Mouse (Mus musculus): Measurements from ENCODE around the gene Fras1.

Fras1 gene

DNA sequence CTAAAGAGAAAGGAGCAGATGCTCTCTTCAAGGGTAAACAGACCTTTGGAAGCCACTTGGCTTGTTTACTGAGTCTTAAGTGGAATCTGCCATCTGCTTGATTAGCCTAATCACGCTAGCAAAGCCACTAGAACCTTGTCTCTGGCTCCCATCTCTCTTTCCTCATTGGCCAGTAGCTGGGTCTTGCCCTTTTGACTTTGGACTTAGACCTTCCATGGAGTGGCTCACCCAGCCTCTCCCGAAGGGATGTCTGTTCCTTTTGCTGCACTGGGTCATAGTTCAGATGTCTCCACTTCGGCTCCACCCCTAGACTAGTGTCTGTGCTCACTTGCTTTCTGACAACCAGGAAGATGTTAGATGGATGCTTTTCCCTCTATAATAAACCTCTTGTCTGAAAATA, 28.8 kb downstream of the Fras1 start:
- in situ Hi-C loops (cut with MseI, MboI): no loop called here

DNA sequence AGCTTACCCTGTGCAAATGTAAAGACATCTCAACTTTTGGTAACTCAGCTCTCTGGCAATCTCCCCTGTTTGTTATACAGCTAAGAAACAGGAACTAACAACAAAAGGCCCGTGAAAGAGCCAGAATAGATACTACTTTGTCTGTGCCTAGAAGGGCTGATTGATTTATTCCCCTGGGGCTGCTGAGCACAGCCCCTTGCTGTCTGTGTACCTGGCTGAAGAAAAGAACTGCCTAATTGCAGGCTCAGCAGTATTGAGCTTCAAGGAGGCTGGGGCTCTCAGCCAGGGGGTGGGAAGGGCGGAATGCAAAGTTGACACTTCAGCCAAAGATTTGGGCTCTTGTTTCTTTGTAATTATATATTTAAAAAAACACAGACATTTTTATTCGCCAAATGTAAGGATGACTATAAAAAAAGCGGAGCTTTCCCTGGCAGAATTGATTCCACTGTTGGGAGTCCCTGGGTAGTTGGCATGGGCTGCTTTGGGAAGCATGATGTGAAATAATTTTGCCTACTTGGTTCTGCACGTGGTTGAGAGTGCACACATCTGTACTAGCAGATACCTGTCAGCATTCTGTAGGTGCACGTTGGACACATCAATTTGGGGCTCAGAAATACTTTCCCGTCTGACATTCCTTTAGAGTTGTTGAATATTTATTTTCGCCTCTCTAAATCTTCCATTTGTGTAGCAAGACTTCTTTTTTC, 31.5 kb downstream of the Fras1 start:
- in situ Hi-C loops (cut with MseI, MboI): no loop called here

DNA sequence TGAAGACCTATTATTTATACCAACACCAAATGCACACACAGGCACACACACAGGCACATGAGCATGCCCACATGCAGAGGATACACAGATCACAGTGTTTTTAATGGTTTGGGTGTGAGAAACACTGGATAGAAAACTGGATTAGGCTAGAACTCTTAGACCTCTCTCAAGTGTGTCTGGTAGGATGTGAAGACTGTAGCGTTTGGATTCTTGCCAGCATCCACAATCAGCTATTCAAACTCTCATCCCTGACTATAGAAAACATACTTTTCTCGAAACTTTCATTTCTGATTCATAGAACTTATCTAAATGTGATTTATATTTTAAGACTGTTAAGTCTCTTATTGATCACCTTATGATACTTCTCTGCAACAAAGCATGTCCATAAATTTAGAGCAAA, 34.5 kb downstream of the Fras1 start:
- in situ Hi-C loops (cut with MseI, MboI): no loop called here

DNA sequence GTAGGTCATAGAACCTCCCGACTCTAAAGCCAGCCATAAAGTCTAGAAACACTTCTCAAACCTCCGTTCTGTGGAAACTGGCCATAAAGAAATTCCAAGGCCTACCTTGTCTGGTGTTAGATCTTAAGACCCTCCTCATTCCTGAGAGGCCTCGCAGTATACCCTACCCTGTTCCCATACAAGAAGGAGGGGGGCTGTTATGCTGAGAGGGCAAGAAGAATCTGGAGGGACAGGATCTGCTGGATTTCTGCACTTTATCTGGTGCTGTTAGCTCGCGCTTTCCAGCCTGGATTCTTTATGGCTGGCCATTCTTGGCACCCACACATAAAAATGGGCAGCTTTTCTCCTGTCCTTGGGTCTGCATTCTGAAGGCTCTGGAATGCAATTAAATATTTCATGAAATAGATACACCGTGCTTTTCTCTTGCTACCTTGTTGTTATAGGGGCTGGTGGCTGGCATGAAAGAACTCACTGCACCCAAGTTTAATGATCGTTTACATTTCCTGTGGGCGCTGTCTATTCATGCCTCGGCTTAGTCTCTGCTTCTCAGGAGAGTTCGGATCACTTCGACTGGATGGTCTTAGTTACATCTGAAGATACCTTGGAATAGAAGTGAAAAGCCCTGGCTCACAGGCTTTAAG, 39.1 kb downstream of the Fras1 start:
- in situ Hi-C loops (cut with MseI, MboI): no loop called here

DNA sequence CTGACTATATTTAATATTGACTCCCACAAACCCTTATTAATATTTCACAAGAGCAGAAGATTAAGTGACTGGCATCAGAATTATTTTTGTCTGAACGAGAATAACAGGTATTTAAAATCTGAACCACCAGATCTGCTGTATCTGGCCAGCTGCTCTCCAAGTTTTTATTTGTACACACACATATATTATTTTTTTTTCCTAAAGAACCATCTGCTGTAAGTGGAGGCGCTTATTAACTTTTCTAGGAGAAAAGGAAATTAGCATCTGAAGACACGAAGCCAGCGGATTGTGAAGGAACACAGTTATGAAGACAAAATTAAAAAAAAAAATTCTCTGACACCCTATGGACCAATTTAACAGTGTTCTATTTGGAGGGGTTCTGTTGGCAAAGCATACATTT, 43.4 kb downstream of the Fras1 start:
- in situ Hi-C loops (cut with MseI, MboI): no loop called here

DNA sequence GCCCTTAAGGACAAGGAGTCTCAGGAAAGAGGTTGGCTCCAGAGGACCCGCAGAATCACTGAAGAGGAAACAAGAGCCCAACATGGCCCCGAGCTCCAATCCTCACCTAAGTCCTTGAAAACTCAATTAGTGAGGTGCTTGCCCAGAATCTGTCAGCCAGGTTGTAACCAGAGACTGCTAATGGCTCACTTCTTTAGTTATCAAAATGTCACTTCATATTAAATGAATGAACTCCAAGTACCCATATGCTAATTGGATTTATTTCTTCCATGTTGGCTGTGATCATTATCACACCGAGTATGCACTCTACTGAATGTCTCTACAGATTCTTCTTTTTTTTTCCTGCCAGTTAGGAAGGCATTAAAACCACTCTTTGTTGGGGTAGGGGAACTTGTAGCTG, 47.8 kb downstream of the Fras1 start:
- in situ Hi-C loops (cut with MseI, MboI): no loop called here

DNA sequence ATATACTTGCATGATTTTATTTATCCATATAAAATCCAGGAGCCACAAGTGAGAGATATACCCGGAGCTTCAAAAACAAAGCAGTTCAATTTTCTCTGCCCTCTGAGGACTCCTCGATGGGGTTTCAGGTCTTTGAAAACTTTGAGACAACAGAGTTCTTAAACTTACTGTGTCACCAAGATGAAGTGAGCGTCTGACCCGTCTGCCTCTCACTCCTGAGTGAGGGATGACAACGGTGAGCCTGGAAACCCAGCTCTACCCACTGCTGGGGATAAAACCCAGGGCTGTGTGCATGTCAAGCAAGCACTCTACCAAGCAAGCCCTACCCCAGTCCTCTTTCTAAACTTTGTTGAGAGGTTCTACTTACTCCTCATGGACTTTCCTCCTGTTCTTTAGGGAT, 49.0 kb downstream of the Fras1 start:
- in situ Hi-C loops (cut with MseI, MboI): no loop called here

DNA sequence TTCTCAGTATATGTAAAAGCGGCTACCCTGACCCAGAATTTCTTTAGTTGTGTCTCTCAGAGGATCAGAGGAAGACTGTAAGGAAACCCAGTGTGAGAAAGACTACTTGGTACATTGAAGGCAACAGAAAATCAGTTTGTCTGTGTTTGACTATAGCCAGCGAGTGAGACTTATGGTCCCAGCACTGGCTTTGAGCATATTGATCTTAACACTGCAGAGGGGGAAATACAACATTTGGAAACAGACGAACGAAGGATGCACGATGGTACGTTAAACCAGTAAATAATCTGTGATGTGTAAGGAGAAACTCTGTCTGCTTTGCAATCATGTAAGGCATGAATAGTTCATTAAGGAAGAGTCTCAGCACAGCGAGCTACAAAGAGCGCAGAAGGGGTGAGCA, 51.6 kb downstream of the Fras1 start:
- in situ Hi-C loops (cut with MseI, MboI): no loop called here

DNA sequence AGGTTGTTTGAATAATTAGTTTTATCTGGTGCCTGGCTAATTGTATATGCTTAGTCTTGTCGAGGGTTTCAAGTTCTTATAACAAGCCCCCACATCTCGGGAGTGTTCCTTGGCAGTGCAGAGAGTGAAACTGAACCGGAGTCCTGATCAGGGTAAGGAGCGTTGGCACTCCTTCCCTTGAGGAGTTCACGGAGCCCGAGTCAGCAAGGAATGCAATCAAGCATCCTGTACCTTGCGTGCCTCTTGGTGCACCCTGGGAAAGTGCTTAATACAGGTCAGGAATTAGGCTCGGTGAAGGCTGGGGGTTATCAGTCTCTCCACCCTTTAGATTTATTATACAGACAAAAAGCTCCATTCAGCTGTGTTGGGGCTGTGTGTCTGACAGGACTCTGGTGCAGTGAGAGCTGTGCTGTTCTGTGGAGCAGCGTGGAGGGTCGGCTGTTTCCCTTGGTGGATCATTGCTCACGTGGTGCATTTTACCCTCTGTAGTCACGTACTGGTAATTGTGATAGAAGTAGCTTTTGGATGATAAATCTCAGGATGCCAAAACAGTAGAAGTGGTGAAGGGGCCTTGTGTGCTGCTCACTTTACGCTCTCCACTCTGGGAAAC, 55.9 kb downstream of the Fras1 start:
- in situ Hi-C loops (cut with MseI, MboI): no loop called here

DNA sequence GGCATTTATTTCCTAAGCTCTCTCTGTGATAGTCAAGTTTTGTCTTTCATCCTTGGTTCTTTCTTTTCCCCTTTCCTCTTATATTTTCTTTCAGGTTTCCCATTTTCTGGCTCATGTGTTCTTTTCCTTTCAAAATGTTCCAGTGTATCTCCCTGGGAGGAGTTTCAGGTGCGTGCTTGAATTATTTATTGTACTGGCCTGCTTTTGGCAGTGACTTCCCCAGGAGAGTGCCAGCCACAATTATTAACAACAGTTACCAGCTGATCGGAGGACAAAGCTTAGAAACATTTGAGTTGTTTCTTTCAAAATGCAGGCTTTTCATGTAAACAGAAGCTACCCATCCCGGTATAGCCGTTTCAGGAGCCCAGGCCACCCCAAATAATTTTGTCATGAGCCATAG, 64.1 kb downstream of the Fras1 start:
- in situ Hi-C loops (cut with MseI, MboI): no loop called here

DNA sequence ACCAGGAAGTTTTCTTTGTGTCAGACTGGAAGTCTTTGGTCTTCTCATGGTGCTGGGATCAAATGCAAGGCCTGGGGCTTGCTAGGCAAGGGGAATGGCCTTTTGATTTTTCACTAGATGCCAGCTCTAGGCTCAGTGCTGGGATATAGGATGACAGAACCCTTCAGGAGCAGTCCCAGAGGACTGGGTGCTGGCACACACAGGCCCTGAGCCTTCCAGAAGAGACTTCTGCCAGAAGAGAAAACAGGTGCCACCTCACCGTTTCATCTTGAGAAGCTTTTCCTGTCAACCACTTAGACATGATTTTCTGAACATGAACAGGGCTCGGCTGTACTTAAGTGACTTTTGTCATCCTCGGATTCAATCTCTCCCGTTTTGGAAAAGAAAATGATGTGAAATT, 66.1 kb downstream of the Fras1 start:
- in situ Hi-C loops (cut with MseI, MboI): no loop called here

DNA sequence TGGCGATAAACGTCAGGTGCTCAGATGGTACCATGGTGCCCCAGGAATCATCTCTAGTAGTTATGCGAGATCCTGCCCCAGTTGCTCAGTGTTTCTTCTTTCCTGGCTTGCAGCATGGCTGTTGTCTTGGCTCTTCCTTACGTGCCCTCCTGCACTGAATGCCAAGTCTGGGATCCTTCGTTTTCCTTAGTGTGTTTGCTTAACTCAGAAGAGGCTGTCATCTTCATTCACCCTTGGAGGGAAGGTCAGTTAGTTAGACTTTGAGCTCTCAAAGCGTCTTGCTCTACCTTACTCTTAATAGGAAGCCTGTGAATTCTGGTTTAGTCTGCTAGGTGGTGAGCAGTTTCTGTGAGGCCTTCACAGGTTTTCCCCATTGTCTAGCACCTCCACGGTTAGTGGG, 73.7 kb downstream of the Fras1 start:
- in situ Hi-C loops (cut with MseI, MboI): no loop called here

DNA sequence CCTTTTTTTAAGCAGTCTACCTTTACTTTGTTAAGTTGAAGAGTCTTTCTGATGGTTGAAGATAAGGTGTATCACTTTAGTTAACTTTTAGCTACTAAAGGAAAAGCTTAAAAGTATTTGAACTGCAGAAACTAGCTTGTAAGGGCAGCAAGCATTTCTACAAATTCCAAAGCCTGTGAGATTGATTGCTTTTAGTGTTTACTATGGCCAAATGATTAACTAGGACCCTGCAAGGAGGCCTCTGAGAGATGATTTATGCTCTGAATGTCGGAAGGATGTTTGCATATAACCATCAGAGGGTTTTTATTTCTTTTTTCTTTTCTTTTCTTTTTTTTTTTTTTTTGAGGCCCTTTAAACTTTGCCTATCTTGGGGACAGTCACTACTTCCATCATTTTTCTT, 78.3 kb downstream of the Fras1 start:
- in situ Hi-C loops (cut with MseI, MboI): no loop called here

DNA sequence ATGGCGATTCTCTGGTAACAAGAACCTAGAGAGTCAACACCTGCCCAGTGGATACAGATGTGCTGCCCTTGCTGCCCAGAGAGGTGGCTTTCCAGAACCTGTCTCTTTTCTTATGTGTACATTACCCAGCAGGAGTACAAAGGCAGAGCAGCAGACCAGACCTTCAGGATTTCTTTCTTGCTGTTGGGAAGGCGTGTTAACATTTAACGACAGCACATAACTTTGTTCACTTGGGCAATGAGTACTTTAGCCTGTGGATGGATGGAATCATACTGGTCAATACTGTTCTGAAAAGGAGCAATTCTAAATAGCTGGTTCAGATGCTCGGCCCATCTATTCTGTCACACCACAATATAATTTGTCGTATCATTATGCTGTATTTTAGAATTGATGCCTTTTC, 79.6 kb downstream of the Fras1 start:
- in situ Hi-C loops (cut with MseI, MboI): no loop called here

DNA sequence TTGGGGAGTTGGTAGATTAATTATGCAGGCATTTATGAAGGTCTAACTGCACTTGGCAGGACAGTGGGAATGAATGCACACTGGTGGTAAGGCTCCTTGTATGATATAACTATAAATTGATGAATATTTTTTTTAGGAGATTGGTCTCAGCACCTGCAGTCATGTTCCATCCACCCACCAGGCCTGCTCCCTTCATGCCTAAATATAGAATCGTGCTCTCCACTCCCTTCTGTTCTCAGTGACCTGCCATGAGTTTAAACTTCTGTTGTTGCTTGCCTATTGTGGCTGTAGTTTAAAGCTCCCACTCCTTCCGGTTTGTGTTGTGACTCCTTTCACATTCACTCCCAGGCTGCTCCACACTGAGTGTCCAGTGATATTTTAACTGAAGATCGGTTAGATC, 80.7 kb downstream of the Fras1 start:
- in situ Hi-C loops (cut with MseI, MboI): no loop called here

DNA sequence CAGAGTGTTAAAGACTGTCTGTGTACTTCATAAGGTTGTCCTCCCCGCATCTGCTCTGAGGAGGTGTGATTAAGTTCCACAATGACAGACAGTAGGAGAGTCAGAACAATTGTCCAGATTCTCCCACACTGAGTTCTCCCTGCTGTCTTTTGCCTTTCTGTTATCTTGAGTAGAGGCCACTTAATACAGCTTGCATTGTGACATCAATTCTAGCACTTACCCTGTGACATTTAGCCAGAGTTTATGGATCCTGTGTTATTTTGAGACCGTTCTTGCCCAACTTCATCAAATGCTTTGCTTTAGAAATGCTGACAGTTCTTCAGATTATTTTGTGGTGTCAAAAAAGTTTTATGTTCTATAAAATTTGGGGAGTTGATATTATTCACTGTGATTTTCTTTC, 81.5 kb downstream of the Fras1 start:
- in situ Hi-C loops (cut with MseI, MboI): no loop called here

DNA sequence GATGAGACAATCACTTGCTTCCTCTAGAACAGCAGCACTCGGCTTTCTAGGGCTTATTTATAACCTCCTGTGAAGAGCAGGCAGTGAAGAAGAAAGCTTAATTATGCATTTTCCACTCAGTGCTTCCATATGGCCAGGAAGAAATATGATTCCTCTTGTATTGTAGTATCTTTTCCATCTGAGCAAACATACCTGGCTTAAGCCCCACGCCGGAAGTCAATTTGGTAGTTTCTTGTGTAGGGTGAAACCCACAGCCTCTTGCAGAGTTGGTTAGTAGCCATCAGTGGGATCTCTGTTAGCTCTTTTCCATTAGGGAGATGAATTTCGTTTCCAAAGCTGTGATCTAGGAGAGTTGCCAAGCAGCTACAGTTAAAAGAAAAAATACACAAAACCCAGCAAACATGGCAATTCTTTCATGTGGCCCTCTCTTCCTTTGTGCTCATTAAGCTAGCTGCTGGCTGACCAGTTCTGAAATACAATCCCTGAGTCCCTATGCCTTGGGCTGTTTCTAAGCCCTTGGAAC, 83.7 kb downstream of the Fras1 start:
- in situ Hi-C loops (cut with MseI, MboI): no loop called here

DNA sequence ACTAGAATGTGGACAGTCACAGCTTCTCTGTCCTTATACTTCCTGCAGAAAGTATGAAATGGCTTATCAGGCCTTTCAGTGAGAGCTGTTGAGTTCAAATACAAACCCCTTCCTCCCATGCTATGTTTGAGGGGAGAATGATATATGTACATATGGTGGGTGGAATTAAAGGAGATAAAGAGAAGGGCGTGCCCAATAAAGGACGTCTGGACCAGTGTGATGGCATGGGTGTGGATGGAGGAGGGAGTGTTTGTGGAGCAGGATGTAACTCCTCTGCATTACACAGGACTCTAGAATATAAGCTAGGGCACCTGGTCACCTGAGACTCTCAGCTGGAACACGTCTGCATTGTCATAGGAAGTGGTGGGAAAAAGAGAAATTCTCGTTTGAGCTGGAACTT, 85.8 kb downstream of the Fras1 start:
- in situ Hi-C loops (cut with MseI, MboI): no loop called here

DNA sequence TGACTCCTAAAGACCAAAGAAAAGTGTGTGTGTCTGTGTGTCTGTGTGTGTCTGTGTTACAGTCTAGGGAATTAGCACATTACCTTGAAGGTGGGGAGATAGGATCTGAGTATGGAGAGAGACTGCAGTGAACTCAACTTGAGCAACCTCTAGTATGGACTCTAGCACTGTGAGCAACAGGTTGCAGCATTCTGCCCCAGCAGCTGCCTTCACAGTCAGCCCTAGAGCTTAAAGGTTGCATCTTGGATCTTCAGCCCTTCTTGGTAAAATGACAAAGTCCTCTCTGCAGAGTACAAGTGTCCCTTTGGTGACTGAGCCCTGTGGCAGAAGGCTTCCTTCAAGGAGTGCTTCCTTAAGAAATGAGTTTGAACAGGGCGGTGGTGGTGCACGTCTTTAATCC, 88.4 kb downstream of the Fras1 start:
- in situ Hi-C loops (cut with MseI, MboI): no loop called here

DNA sequence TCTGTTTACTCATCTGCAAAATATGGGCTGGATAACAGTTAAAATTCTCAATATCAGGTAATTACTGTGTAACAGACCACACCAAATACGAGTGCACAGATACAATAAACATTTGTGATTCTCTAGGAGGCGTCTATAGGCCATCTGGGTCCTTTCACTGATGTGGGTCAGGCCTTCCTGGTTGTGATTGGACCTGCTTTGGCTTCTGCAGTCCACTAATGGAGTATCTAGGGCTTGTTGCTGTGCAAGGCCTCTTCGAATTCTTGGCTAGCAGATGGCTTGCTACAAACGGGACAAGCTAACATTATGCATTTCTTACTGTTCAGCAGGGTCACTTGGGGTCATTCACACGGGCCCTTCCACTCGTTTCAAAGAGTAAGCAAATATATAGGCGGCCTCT, 92.7 kb downstream of the Fras1 start:
- in situ Hi-C loops (cut with MseI, MboI): no loop called here

DNA sequence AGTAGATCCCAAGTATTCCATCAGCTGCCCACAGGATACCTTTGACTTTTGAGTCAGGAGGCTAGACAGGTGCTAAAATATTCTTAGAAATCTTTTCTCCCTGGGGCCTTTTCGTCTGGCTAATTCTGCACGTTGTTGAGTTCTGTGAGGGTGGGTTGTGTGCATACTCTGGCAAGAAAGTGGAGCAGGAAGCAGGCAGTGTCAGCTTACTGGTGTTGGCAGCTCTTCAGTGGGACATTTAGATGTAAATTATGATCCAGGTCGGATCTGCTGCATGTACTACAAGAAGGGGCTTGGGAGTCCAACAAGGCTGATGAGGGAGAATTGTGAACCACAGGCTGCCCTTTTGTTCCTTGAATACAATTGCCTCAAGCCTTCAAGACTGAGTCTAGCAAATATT, 98.2 kb downstream of the Fras1 start:
- in situ Hi-C loops (cut with MseI, MboI): no loop called here

DNA sequence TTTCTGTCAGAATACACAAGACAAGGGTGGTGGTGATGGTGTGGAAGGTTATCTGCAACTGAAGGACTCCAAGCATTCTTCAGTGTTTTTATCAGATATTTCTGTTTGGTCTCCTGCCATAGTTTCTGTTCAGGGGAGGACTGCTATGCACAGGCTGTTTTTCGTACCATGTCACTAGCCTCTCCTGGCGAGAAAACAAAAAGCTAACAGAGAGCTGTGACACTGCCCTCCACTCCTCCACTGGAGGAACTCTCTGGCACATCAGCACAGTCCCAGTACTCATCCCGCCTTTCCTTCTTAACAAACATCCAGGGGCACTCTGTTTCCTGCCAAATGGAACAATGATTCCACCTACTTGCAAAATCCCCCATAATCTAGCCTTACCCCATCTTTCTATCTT, 101.7 kb downstream of the Fras1 start:
- in situ Hi-C loops (cut with MseI, MboI): no loop called here

DNA sequence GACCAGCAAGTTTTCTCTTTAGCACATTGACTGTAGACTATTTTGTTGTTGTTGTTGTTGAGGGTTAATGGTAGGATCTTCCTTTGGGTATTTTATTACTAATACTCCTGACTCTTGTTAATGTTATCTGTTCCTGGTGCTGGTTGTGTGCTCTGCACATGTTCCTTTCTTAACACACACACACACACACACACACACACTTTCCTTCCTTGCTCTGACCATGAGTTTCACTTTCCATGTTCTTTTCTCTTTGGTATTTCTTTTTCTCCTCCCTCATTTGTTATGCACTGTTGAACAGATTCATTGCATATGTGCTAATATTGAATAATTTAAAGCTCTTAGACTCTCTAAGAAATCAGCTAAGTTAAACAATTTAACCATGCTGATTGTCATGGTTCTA, 105.2 kb downstream of the Fras1 start:
- in situ Hi-C loops (cut with MseI, MboI): no loop called here
